Mouse (Mus musculus): ENCODE data around the gene Dock1. TPM values are rescaled to one million over a fixed set of nuclear protein-coding genes. Genes with fewer than 3 reads are reported as not detected.

Gene Dock1
- polyA plus RNA-seq, 1 experiment from 2014 or later: 25.0 TPM

GRCm38 (mm10) chr7:134753417-134753816 lies 83.0 kb downstream of the Dock1 start:
- no peak overlapping the region for H3K4me2 ChIP-seq (replicated peaks; ENCODE audit: low read depth, low read length)
- no peaks in the 10 kb centered on the region for H3K9me3 ChIP-seq (ENCODE audit: control insufficient read depth, low read length)
- WGBS: 71% methylated on average over 5 of the region's 5 CpGs
- H3K4me1 ChIP-seq (replicated peaks; ENCODE audit: control insufficient read depth, insufficient read depth, low read length): no peaks in the 10 kb centered on the region
- H3K27me3 ChIP-seq (ENCODE audit: control insufficient read depth, insufficient read depth, low read length): no peaks in the 10 kb centered on the region
- DNase-seq (ENCODE audit: low spot score): no peak
- no peaks in the 10 kb centered on the region for H3K36me3 ChIP-seq (ENCODE audit: control insufficient read depth, insufficient read depth, low read length)
- no peak overlapping the region for H3K4me3 ChIP-seq (ENCODE audit: low read depth, low read length)
- no peak overlapping the region for H3K27ac ChIP-seq (ENCODE audit: low read depth, low read length)
- no peak for ATAC-seq (ENCODE audit: low FRiP score)
- H3K9ac ChIP-seq (ENCODE audit: low read depth, low read length): no peak overlapping the region

- Histone ChIP-seq H3K4me1 (replicated peaks; ENCODE audit: control insufficient read depth, insufficient read depth, low read length) (no peaks in the 10 kb centered on the region), H3K4me2 (replicated peaks; ENCODE audit: low read depth, low read length) (no peak overlapping the region), H3K36me3 (ENCODE audit: control insufficient read depth, insufficient read depth, low read length) (no peaks in the 10 kb centered on the region), H3K27me3 (ENCODE audit: control insufficient read depth, insufficient read depth, low read length) (no peaks in the 10 kb centered on the region), H3K27ac (ENCODE audit: low read depth, low read length) (no peak overlapping the region), H3K9ac (ENCODE audit: low read depth, low read length) (no peak overlapping the region), H3K9me3 (ENCODE audit: control insufficient read depth, low read length) (no peaks in the 10 kb centered on the region), H3K4me3 (ENCODE audit: low read depth, low read length) (no peak overlapping the region)
- DNase-seq (ENCODE audit: low spot score) (no peak), ATAC-seq (ENCODE audit: low FRiP score) (no peak)
- WGBS: 93% methylated on average over 7 of the region's 7 CpGs
These were observed 87.2 kb downstream of the Dock1 start for GRCm38 (mm10) chr7:134757605-134758004.

- no peak overlapping the region for H3K27ac ChIP-seq (ENCODE audit: low read depth, low read length)
- no peaks in the 10 kb centered on the region for H3K4me1 ChIP-seq (replicated peaks; ENCODE audit: control insufficient read depth, insufficient read depth, low read length)
- no peaks in the 10 kb centered on the region for H3K9me3 ChIP-seq (ENCODE audit: control insufficient read depth, low read length)
- no peaks in the 10 kb centered on the region for H3K36me3 ChIP-seq (ENCODE audit: control insufficient read depth, insufficient read depth, low read length)
- H3K4me3 ChIP-seq (ENCODE audit: low read depth, low read length): no peak overlapping the region
- no peak for ATAC-seq (ENCODE audit: low FRiP score)
- no peaks in the 10 kb centered on the region for H3K27me3 ChIP-seq (ENCODE audit: control insufficient read depth, insufficient read depth, low read length)
- 42% methylated on average over 4 of the region's 4 CpGs for WGBS
- no peak overlapping the region for H3K4me2 ChIP-seq (replicated peaks; ENCODE audit: low read depth, low read length)
- no peak for DNase-seq (ENCODE audit: low spot score)
- H3K9ac ChIP-seq (ENCODE audit: low read depth, low read length): no peak overlapping the region
These were observed 91.3 kb downstream of the Dock1 start for GRCm38 (mm10) chr7:134761799-134762198.

GRCm38 (mm10) chr7:134765130-134765529 lies 94.7 kb downstream of the Dock1 start:
- H3K4me2 ChIP-seq (replicated peaks; ENCODE audit: low read depth, low read length): no peak overlapping the region
- no peaks in the 10 kb centered on the region; the same call in 1 of the 2 replicates for H3K36me3 ChIP-seq (ENCODE audit: control insufficient read depth, insufficient read depth, low read length)
- H3K27me3 ChIP-seq (ENCODE audit: control insufficient read depth, insufficient read depth, low read length): no peaks in the 10 kb centered on the region
- H3K4me3 ChIP-seq (ENCODE audit: low read depth, low read length): no peak overlapping the region
- no peaks in the 10 kb centered on the region for H3K9me3 ChIP-seq (ENCODE audit: control insufficient read depth, low read length)
- H3K4me1 ChIP-seq (replicated peaks; ENCODE audit: control insufficient read depth, insufficient read depth, low read length): no peaks in the 10 kb centered on the region
- ATAC-seq (ENCODE audit: low FRiP score) (no peak), DNase-seq (ENCODE audit: low spot score) (no peak)
- H3K9ac ChIP-seq (ENCODE audit: low read depth, low read length): no peak overlapping the region
- WGBS: 90% methylated on average over 13 of the region's 13 CpGs
- H3K27ac ChIP-seq (ENCODE audit: low read depth, low read length): no peak overlapping the region

GRCm38 (mm10) chr7:134771314-134771713 lies 100.9 kb downstream of the Dock1 start:
- DNase-seq (ENCODE audit: low spot score) (no peak), ATAC-seq (ENCODE audit: low FRiP score) (no peak)
- Histone ChIP-seq H3K4me1 (replicated peaks; ENCODE audit: control insufficient read depth, insufficient read depth, low read length) (no peaks in the 10 kb centered on the region), H3K36me3 (ENCODE audit: control insufficient read depth, insufficient read depth, low read length) (no peaks in the 10 kb centered on the region; the same call in 1 of the 2 replicates), H3K4me3 (ENCODE audit: low read depth, low read length) (no peak overlapping the region), H3K9ac (ENCODE audit: low read depth, low read length) (no peak overlapping the region), H3K27me3 (ENCODE audit: control insufficient read depth, insufficient read depth, low read length) (no peaks in the 10 kb centered on the region), H3K4me2 (replicated peaks; ENCODE audit: low read depth, low read length) (no peak overlapping the region), H3K9me3 (ENCODE audit: control insufficient read depth, low read length) (no peaks in the 10 kb centered on the region), H3K27ac (ENCODE audit: low read depth, low read length) (no peak overlapping the region)
- 95% methylated on average over 9 of the region's 9 CpGs for WGBS

GRCm38 (mm10) chr7:134772363-134772762 lies 101.9 kb downstream of the Dock1 start:
- no peak for DNase-seq (ENCODE audit: low spot score)
- Histone ChIP-seq H3K4me1 (replicated peaks; ENCODE audit: control insufficient read depth, insufficient read depth, low read length) (no peaks in the 10 kb centered on the region), H3K36me3 (ENCODE audit: control insufficient read depth, insufficient read depth, low read length) (no peaks in the 10 kb centered on the region; the same call in 1 of the 2 replicates), H3K27ac (ENCODE audit: low read depth, low read length) (no peak overlapping the region), H3K4me3 (ENCODE audit: low read depth, low read length) (no peak overlapping the region), H3K27me3 (ENCODE audit: control insufficient read depth, insufficient read depth, low read length) (no peaks in the 10 kb centered on the region), H3K9ac (ENCODE audit: low read depth, low read length) (no peak overlapping the region), H3K4me2 (replicated peaks; ENCODE audit: low read depth, low read length) (no peak overlapping the region), H3K9me3 (ENCODE audit: control insufficient read depth, low read length) (no peaks in the 10 kb centered on the region)
- WGBS: 90% methylated on average over 7 of the region's 7 CpGs
- no peak for ATAC-seq (ENCODE audit: low FRiP score)

- H3K4me1 ChIP-seq (replicated peaks; ENCODE audit: control insufficient read depth, insufficient read depth, low read length): no peaks in the 10 kb centered on the region
- 88% methylated on average over 15 of the region's 15 CpGs for WGBS
- no peak overlapping the region for H3K4me2 ChIP-seq (replicated peaks; ENCODE audit: low read depth, low read length)
- ATAC-seq (ENCODE audit: low FRiP score) (no peak), DNase-seq (ENCODE audit: low spot score) (no peak)
- no peak overlapping the region for H3K9ac ChIP-seq (ENCODE audit: low read depth, low read length)
- no peak overlapping the region for H3K4me3 ChIP-seq (ENCODE audit: low read depth, low read length)
- H3K27ac ChIP-seq (ENCODE audit: low read depth, low read length): no peak overlapping the region
- H3K36me3 ChIP-seq (ENCODE audit: control insufficient read depth, insufficient read depth, low read length): no peaks in the 10 kb centered on the region
- no peaks in the 10 kb centered on the region for H3K9me3 ChIP-seq (ENCODE audit: control insufficient read depth, low read length)
- H3K27me3 ChIP-seq (ENCODE audit: control insufficient read depth, insufficient read depth, low read length): no peaks in the 10 kb centered on the region
These were observed 102.6 kb downstream of the Dock1 start for GRCm38 (mm10) chr7:134772867-134773590.

GRCm38 (mm10) chr7:134773761-134774415 lies 103.4 kb downstream of the Dock1 start:
- Histone ChIP-seq H3K9me3 (ENCODE audit: control insufficient read depth, low read length) (no peaks in the 10 kb centered on the region), H3K9ac (ENCODE audit: low read depth, low read length) (no peak overlapping the region), H3K27me3 (ENCODE audit: control insufficient read depth, insufficient read depth, low read length) (no peaks in the 10 kb centered on the region), H3K27ac (ENCODE audit: low read depth, low read length) (no peak overlapping the region), H3K4me3 (ENCODE audit: low read depth, low read length) (no peak overlapping the region), H3K36me3 (ENCODE audit: control insufficient read depth, insufficient read depth, low read length) (no peaks in the 10 kb centered on the region), H3K4me2 (replicated peaks; ENCODE audit: low read depth, low read length) (no peak overlapping the region), H3K4me1 (replicated peaks; ENCODE audit: control insufficient read depth, insufficient read depth, low read length) (no peaks in the 10 kb centered on the region)
- WGBS: 93% methylated on average over 6 of the region's 6 CpGs
- peak; percentile 30; the same call in 1 of the 2 replicates for ATAC-seq (ENCODE audit: low FRiP score)
- no peak for DNase-seq (ENCODE audit: low spot score)

All from hindbrain, embryonic 11.5 days (tissue).